Mouse (Mus musculus) ES-Bruce4 (cell line): ENCODE data around the gene Pax6. TPM values are rescaled to one million over a fixed set of nuclear protein-coding genes. Genes with fewer than 3 reads are reported as not detected.

ENCODE experiments used
- H3K27ac ChIP-seq: 2 replicates; pipeline ENCODE4 v1.5.1; 2012; ENCODE audit warnings: low read length, inconsistent platforms; ENCODE audit not compliant: insufficient read depth
- H3K27me3 ChIP-seq: 2 replicates; pipeline ENCODE4 v1.6.1; 2012; ENCODE audit warnings: mild to moderate bottlenecking, low read length, inconsistent platforms; ENCODE audit not compliant: control insufficient read depth, poor library complexity, insufficient read depth, severe bottlenecking
- H3K36me3 ChIP-seq: 2 replicates; pipeline ENCODE4 v1.6.1; 2012; ENCODE audit warnings: inconsistent platforms, mild to moderate bottlenecking, low read length, moderate library complexity; ENCODE audit not compliant: control insufficient read depth, poor library complexity, insufficient read depth, severe bottlenecking
- H3K4me1 ChIP-seq: one replicate; pipeline ENCODE4 v1.8.1; 2011; ENCODE audit warnings: low read length; ENCODE audit not compliant: control insufficient read depth, insufficient read depth
- H3K4me3 ChIP-seq: 2 replicates; pipeline ENCODE4 v1.5.1; 2011; ENCODE audit warnings: low read depth, mild to moderate bottlenecking, low read length
- H3K9ac ChIP-seq: 2 replicates; pipeline ENCODE4 v1.6.1; 2012; ENCODE audit warnings: low read depth, mild to moderate bottlenecking, inconsistent platforms; ENCODE audit not compliant: poor library complexity, severe bottlenecking
- H3K9me3 ChIP-seq: replicated peaks from 2 replicates; pipeline ENCODE4 v1.6.1; 2012; ENCODE audit warnings: mild to moderate bottlenecking, low read length, inconsistent platforms; ENCODE audit not compliant: control insufficient read depth, poor library complexity, insufficient read depth, severe bottlenecking
- CTCF ChIP-seq: IDR thresholded peaks from one replicate; pipeline ENCODE4 v1.8.1; 2011; ENCODE audit warnings: low read depth, low read length
- EP300 ChIP-seq: IDR thresholded peaks from 2 replicates; pipeline ENCODE4 v1.6.1; 2011; ENCODE audit warnings: low read depth, low read length; ENCODE audit not compliant: insufficient read depth
- POLR2A ChIP-seq: IDR thresholded peaks from one replicate; pipeline ENCODE4 v1.8.1; 2011; ENCODE audit warnings: low read length; ENCODE audit not compliant: insufficient read depth
- polyA plus RNA-seq: library from polyadenylated mRNA; stranded (reverse); fragments of >200 nt; gene quantifications from 2 replicates; pipeline ENCODE4 v1.2.4, GENCODE M21; 2011; ENCODE audit warnings: low read depth; ENCODE audit not compliant: missing spikeins, insufficient read depth, insufficient read length

The Pax6 gene
- polyA plus RNA-seq, 1 experiment: 2.5 TPM

- Histone ChIP-seq H3K36me3 (no peaks in the 10 kb centered on the region), H3K27me3 (peaks cover 33% of the 10 kb centered on the region), H3K4me1 (peaks cover 3% of the 10 kb centered on the region), H3K9me3 (no peaks in the 10 kb centered on the region), H3K9ac (no peak overlapping the region), H3K4me3 (no peak overlapping the region), H3K27ac (no peak overlapping the region)
- TF ChIP-seq POLR2A: no peak
- TF ChIP-seq EP300: no peak
- TF ChIP-seq CTCF: no peak
These were observed 1.4 kb downstream of the Pax6 start for GRCm38 (mm10) chr2:105669881-105670730.

GRCm38 (mm10) chr2:105670731-105671095 lies 2.0 kb downstream of the Pax6 start:
- H3K27ac ChIP-seq: no peak overlapping the region
- TF ChIP-seq POLR2A (no peak), CTCF (no peak), EP300 (no peak)
- H3K4me1 ChIP-seq: peaks cover 3% of the 10 kb centered on the region
- H3K9me3 ChIP-seq: no peaks in the 10 kb centered on the region
- no peak overlapping the region for H3K9ac ChIP-seq
- no peak overlapping the region for H3K4me3 ChIP-seq
- H3K36me3 ChIP-seq: no peaks in the 10 kb centered on the region
- peaks cover 33% of the 10 kb centered on the region for H3K27me3 ChIP-seq

DNA sequence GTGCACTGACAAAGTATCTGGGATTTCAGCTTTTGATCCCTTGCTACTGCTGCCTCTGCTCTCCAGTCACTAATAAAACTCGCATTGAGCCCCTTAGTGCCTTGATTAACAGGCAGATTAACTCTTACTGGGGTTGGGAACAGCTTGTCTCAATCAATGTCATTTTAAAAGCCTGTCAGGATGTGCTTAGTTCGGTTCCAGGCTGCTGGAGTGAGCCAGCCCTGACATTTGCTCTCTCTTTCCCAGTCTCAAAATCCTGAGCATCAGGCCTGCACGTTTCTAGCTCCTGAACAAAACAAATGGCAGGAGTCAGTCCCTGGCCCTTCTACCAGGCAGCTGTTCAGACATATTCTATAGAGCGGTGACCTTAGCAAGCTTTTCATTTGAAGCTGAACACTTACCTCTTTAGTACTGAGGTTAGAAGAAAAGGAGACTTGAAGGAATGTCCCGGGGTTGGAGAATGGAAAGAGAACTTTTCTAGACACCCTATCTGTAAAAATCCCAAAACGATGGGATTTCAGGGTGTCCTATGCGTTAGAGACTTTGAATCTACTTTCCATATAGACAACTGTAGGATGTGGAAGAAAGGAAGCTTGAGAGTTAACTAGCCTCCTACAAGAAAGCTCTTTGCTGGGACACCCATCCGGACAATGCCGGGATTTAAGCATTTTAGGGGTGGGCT lies 2.6 kb downstream of the Pax6 start:
- Histone ChIP-seq H3K4me3 (no peak overlapping the region), H3K9ac (no peak overlapping the region), H3K27ac (no peak overlapping the region), H3K36me3 (no peaks in the 10 kb centered on the region), H3K4me1 (peaks cover 3% of the 10 kb centered on the region), H3K9me3 (no peaks in the 10 kb centered on the region), H3K27me3 (peaks cover 38% of the 10 kb centered on the region)
- TF ChIP-seq EP300 (no peak), POLR2A (no peak), CTCF (no peak)

DNA sequence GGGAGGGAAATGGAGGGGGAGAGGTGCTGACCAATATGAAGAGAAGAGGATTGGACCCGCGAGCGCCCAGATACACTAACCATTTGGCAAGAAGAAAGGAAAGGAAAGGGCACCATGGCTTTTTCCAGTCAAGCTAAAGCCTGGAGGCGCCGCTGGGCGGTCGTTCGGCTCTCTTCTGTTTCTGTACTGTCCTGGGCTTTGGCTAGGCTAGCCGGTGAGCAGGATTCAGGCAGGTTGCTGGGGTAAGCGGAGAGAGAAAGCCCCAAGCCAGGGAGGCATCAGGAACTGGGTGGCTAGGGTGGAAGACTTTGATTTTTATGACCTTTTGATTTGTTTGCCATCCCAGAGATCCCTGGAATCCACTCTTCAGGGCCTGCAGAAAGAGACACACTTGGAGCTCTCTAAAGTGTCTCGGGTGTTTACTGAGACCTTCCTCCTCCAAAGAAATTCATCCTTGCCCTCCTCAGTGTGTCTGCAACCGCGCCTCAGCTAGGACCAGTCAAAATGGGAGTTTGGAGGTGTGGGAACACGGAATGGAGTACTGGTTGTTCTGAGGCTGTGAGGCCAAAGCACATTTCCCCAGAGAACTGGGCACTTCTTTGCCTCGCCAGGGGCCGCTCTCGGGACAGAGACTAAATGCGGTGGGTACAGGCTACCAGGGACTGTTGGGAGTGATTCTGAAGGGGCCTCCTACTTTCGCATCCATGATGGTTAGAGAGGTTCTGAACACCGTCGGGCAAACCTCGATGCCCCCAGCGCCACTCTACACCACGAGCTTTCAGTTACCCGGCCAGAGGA lies 3.3 kb downstream of the Pax6 start:
- Histone ChIP-seq H3K4me1 (peaks cover 3% of the 10 kb centered on the region), H3K9ac (no peak overlapping the region), H3K27ac (no peak overlapping the region), H3K27me3 (peaks cover 44% of the 10 kb centered on the region), H3K9me3 (no peaks in the 10 kb centered on the region), H3K36me3 (no peaks in the 10 kb centered on the region), H3K4me3 (no peak overlapping the region)
- TF ChIP-seq CTCF (no peak), EP300 (no peak), POLR2A (no peak)

DNA sequence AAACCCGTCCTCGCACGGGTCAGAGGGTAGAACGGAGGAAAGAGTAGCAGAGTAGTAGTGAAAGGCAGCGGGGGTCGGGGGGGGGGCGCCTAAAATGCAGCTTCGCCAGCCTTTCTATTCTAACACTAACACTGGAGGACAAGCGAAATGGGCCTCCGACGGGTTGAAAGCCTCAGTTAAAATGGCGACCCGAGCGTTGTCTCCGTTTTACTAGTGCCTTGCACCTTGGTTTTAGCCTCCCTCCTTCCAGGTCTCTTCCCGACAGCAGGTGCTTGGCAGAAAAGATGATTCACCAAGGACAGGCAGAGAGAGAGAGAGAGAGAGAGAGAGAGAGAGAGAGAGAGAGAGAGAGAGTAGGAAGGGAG lies 3.9 kb downstream of the Pax6 start:
- H3K27me3 ChIP-seq: peaks cover 44% of the 10 kb centered on the region
- H3K9me3 ChIP-seq: no peaks in the 10 kb centered on the region
- no peak overlapping the region for H3K9ac ChIP-seq
- H3K4me1 ChIP-seq: peaks cover 3% of the 10 kb centered on the region
- H3K36me3 ChIP-seq: no peaks in the 10 kb centered on the region
- no peak overlapping the region for H3K27ac ChIP-seq
- no peak for TF ChIP-seq CTCF
- no peak for TF ChIP-seq POLR2A
- TF ChIP-seq EP300: no peak
- no peak overlapping the region for H3K4me3 ChIP-seq

DNA sequence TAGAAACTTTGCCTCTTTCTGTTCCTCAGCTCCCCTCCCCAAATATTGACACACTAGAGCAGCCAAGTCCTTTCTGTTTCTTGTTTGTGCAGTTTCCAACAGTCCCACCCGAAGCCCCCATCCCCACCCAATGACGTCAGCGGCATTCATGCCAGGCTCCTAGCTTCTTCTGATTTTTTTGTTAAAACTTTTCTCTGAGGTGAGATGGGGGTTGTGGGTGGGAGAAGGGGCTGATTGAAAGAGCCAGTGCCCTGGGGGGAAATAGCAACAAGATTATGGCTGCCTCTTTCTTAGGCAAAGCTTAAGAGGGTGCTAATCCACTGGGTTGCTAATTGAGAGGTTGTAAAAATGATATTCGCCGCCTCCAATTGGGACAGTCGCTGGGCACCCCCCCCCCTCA lies 4.4 kb downstream of the Pax6 start:
- no peaks in the 10 kb centered on the region for H3K36me3 ChIP-seq
- peaks cover 44% of the 10 kb centered on the region for H3K27me3 ChIP-seq
- peaks cover 3% of the 10 kb centered on the region for H3K4me1 ChIP-seq
- no peaks in the 10 kb centered on the region for H3K9me3 ChIP-seq
- no peak overlapping the region for H3K27ac ChIP-seq
- H3K9ac ChIP-seq: no peak overlapping the region
- TF ChIP-seq EP300 (no peak), POLR2A (no peak), CTCF (no peak)
- H3K4me3 ChIP-seq: no peak overlapping the region
